Mouse (Mus musculus) adrenal gland, adult (tissue): ENCODE data around the gene Sfta2.

Source experiments
- DNase-seq, 2 experiments: peaks; one replicate each; pipeline ENCODE4 v3.0.0; 2022 to 2023; ENCODE audit warnings: low spot score in 1 of 2; ENCODE audit not compliant: inconsistent age in 2 of 2

Gene Sfta2

DNA sequence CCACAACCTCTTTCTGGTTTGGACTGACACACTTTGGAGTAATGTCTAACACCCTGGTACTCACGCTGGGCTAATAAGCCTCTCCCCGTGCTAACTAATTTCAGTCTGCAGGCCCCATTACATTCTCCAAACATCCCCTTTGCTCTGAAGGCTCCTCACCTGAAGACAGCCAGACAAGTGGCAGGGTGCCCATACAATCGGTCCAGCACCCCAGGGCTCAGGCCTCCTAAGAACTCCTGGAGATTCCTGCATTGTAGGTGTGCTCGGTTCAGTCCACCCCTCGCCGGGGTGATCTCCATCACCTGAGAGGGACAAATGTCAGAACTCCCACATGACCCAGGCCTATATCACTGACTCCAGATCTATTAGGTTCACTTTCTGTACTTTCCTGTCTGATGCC is 71.2 kb downstream of the Sfta2 start:
- no peak for DNase-seq

DNA sequence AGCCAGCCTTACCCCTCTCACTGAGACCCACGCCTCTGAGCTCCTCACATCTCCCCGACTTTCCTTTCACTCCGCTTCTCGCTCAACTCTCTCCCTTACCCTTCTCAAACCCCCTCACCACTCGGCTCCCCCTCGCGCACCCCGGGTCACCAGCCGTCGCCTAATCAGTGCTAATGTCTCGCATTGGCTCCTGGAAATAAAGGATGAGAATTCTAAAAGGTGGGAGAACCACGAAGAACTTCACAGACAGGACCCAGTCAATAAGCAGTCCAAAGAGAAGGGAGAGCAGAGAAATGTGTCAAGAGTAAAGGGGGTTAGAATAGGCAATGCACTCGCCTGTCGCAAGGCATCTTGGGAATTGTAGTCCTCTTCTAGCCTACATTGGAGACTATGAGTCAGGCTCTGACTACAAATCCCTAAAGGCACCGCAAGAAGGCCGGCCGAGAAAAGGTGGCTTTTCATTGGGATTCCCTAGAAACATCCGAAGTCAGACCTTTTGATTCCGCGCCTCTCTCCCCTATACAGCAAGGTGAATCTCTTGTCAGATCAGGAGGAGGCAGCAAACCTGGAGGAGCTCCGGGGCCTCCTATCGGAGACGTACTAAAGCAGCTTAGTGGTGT is 72.2 kb downstream of the Sfta2 start, which contains the start of gene Gtf2h4:
Gtf2h4 (minus strand) TSS at position 324 of the 620 bp plus-strand sequence.
- peak; percentile 88 to 96 for DNase-seq

DNA sequence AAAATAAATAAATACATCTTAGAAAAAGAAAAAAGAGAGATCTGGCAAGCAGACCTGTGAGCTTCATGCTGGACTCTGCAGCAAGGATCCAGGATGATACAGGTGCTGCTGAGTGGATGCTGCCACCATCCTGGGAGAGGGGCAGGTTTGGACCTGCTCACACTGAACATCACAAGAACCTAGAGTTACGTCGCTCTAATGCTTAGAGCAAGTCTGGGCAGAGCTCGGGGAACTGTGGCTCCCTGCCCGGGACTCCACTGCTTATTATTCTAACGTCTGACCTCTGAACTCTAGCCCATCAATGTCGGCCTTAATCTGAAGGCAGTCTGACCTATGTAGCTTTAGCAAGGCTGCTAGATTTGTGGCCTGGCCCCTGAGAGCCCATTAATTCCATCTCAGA is 79.2 kb downstream of the Sfta2 start:
- DNase-seq = no peak

GRCm38 (mm10) chr17:35681986-35682385 is 80.6 kb downstream of the Sfta2 start:
- no peak for DNase-seq

GRCm38 (mm10) chr17:35685061-35685460 is 83.7 kb downstream of the Sfta2 start:
- DNase-seq = no peak

- DNase-seq = no peak
These were observed 87.2 kb downstream of the Sfta2 start for GRCm38 (mm10) chr17:35688347-35689175.

GRCm38 (mm10) chr17:35689936-35690645 is 88.7 kb downstream of the Sfta2 start:
- no peak for DNase-seq

GRCm38 (mm10) chr17:35691811-35692210 is 90.5 kb downstream of the Sfta2 start:
- no peak for DNase-seq

GRCm38 (mm10) chr17:35692368-35692767 is 91.0 kb downstream of the Sfta2 start:
- no peak for DNase-seq

DNA sequence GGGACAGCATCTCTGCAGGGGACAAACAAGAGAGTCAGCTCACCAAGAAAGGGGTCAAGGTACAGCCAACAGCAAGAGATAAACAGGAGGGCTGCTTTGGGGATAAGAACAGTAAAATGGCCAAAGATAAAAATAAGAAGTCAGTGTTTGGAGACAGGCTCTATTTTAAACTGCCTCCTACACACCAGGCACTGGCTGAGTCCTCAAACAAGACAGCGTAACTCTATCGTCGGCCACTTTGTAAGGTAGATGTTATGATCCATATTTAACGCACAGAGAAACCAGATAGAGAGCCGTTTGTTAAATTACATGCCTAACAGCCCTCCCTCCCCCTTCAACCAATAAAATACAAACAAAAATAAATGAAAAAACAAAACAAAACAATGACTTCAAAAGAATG is 92.6 kb downstream of the Sfta2 start:
- DNase-seq = no peak

- no peak for DNase-seq
These were observed 93.9 kb downstream of the Sfta2 start for GRCm38 (mm10) chr17:35695289-35695688.

GRCm38 (mm10) chr17:35696691-35697090 is 95.3 kb downstream of the Sfta2 start:
- DNase-seq = no peak

- DNase-seq = peak in 1 of 2 experiments; percentile 60
These were observed 96.0 kb downstream of the Sfta2 start for GRCm38 (mm10) chr17:35697429-35697758.

DNA sequence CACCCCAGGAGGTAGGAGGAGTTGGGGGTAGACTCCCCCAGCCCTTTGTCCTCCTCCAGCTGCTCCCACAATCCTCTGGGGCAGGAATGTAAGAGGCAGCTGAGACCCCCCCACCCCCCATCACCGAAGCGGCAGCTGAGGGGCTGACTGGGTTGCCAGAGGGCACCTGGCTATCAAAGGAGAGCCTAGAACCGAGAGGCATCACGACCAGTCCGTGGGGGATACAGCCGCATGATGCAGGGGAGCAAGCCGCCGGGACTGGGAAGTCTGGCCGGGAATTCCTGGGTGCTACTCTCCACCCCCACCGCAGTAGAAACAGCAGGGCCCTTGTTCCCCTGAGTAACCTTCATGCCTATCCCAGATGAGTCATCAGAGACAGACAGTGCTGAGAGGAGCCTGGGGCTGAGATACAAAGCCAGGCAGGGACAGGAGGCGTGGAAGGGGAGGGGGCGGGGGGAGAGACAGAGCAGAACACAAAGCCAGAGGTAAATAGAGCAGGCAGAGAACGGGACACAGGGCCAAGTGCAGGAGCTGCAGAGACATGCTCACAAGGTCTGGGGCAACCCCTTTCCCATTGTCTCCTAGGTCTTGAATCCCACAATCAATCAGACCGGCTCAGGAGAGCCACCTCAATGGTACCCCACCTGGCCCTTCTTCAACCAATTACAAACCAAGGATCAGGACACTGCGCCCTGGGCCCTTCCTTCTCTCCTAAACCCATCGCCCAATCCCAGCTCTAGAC is 96.6 kb downstream of the Sfta2 start:
- DNase-seq = peak; percentile 81 to 87

DNA sequence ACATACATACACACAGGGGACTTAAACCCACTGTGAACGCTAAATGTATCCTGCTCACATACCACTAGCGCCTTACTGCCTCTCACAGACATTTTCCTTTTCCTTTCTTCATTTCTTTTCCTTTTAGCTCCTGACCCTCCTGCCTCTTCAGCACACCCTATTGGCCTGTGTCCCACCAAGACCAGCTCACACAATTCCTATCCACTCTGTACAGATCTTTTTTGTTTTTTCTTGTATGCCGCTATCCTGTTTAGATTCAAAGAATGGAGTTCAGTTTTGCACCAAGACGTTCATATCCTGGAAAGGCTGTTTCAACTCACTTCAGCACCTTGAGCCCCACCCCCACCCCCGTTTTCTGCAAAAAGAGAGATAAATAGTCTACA is 97.1 kb downstream of the Sfta2 start:
- DNase-seq = no peak

DNA sequence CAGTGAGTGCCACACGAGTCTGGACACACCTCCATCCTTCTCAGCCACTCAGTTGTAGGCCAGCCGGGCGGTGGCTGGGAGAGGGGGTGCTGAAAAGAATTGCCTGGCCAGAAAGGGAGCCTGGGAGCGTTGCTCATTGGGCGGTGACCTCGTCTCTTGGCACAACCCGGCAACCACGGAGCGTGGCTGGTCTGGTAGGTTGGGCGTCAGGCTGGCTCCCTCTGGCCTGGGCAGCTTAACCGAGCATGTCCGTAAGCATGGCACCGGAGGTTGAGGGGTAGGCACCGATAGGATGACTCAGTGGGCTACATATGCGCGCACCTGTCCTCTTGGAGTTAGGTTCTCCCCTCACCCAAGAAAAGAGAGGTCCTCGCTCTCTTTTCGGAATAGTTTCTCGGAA is 98.6 kb downstream of the Sfta2 start:
- DNase-seq = peak; percentile 89 to 93
